Mouse (Mus musculus): ENCODE results near the gene Snrpe. TPM values are rescaled to one million over a fixed set of nuclear protein-coding genes. Genes with fewer than 3 reads are reported as not detected.

The Snrpe gene
- polyA plus RNA-seq, 1 experiment from 2014 or later = 722 TPM

DNA sequence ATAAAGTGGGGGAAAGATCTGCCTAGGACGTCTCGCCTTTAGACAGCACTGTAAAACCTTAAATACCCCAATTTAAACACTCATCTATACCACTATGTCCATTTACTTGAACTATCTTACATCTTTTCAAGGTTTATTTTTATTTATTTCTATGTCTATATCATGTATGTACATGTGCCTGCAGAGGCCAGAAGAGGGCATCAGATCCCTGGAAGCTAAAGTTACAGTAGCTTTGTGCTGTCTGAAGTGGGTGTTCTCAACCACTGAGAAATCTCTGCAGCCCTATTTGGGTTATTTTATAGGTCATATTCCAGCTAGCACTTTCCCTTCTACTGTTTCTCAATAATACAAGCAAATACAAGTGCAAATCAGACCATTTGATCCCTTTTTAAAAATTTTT lies 22.1 kb upstream of the Snrpe start:
- no peak overlapping the region for H3K27ac ChIP-seq (ENCODE audit: low read depth, low read length)
- H3K4me2 ChIP-seq = no peak overlapping the region
- no peak overlapping the region for H3K9ac ChIP-seq (ENCODE audit: low read depth, low read length)
- H3K9me3 ChIP-seq (ENCODE audit: control insufficient read depth, low read length) = no peaks in the 10 kb centered on the region
- no peaks in the 10 kb centered on the region for H3K27me3 ChIP-seq (replicated peaks; ENCODE audit: control insufficient read depth, insufficient read depth, low read length)
- 87% methylated on average over 2 of the region's 2 CpGs for WGBS
- DNase-seq (ENCODE audit: low spot score) (no peak), ATAC-seq (replicated peaks; ENCODE audit: low FRiP score) (no peak)
- H3K36me3 ChIP-seq (ENCODE audit: control insufficient read depth, insufficient read depth, low read length) = peaks cover 44% of the 10 kb centered on the region
- no peaks in the 10 kb centered on the region for H3K4me1 ChIP-seq (replicated peaks; ENCODE audit: control insufficient read depth, insufficient read depth, low read length)
- no peak overlapping the region for H3K4me3 ChIP-seq (ENCODE audit: low read depth, low read length)

GRCm38 (mm10) chr1:133625052-133625451 lies 15.0 kb upstream of the Snrpe start:
- ATAC-seq (replicated peaks; ENCODE audit: low FRiP score) = no peak
- Histone ChIP-seq H3K9ac (ENCODE audit: low read depth, low read length) (no peak overlapping the region), H3K4me2 (no peak overlapping the region), H3K27ac (ENCODE audit: low read depth, low read length) (no peak overlapping the region), H3K4me1 (replicated peaks; ENCODE audit: control insufficient read depth, insufficient read depth, low read length) (no peaks in the 10 kb centered on the region), H3K9me3 (ENCODE audit: control insufficient read depth, low read length) (no peaks in the 10 kb centered on the region), H3K36me3 (ENCODE audit: control insufficient read depth, insufficient read depth, low read length) (peaks cover 39% of the 10 kb centered on the region), H3K4me3 (ENCODE audit: low read depth, low read length) (no peak overlapping the region), H3K27me3 (replicated peaks; ENCODE audit: control insufficient read depth, insufficient read depth, low read length) (no peaks in the 10 kb centered on the region)
- DNase-seq (ENCODE audit: low spot score) = no peak
- 80% methylated on average over 2 of the region's 2 CpGs for WGBS

- H3K36me3 ChIP-seq (ENCODE audit: control insufficient read depth, insufficient read depth, low read length) = peaks cover 18% of the 10 kb centered on the region
- no peak overlapping the region for H3K9ac ChIP-seq (ENCODE audit: low read depth, low read length)
- H3K27ac ChIP-seq (ENCODE audit: low read depth, low read length) = no peak overlapping the region
- H3K4me3 ChIP-seq (ENCODE audit: low read depth, low read length) = no peak overlapping the region
- 68% methylated on average over 8 of the region's 8 CpGs for WGBS
- H3K4me2 ChIP-seq = no peak overlapping the region
- peaks cover 9% of the 10 kb centered on the region; the same call in 1 of the 2 replicates for H3K4me1 ChIP-seq (replicated peaks; ENCODE audit: control insufficient read depth, insufficient read depth, low read length)
- peak; percentile 57 for ATAC-seq (replicated peaks; ENCODE audit: low FRiP score)
- no peaks in the 10 kb centered on the region for H3K27me3 ChIP-seq (replicated peaks; ENCODE audit: control insufficient read depth, insufficient read depth, low read length)
- DNase-seq (ENCODE audit: low spot score) = no peak
- no peaks in the 10 kb centered on the region for H3K9me3 ChIP-seq (ENCODE audit: control insufficient read depth, low read length)
These were observed 8.2 kb upstream of the Snrpe start for GRCm38 (mm10) chr1:133618311-133618710.

- peak; percentile 79 for ATAC-seq (replicated peaks; ENCODE audit: low FRiP score)
- Histone ChIP-seq H3K36me3 (ENCODE audit: control insufficient read depth, insufficient read depth, low read length) (peaks cover 15% of the 10 kb centered on the region), H3K4me2 (no peak overlapping the region), H3K9me3 (ENCODE audit: control insufficient read depth, low read length) (no peaks in the 10 kb centered on the region), H3K27me3 (replicated peaks; ENCODE audit: control insufficient read depth, insufficient read depth, low read length) (no peaks in the 10 kb centered on the region), H3K4me3 (ENCODE audit: low read depth, low read length) (no peak overlapping the region), H3K9ac (ENCODE audit: low read depth, low read length) (no peak overlapping the region), H3K27ac (ENCODE audit: low read depth, low read length) (no peak overlapping the region), H3K4me1 (replicated peaks; ENCODE audit: control insufficient read depth, insufficient read depth, low read length) (peaks cover 9% of the 10 kb centered on the region; the same call in 1 of the 2 replicates)
- WGBS = 24% methylated on average over 2 of the region's 2 CpGs
- DNase-seq (ENCODE audit: low spot score) = no peak
These were observed 7.8 kb upstream of the Snrpe start for GRCm38 (mm10) chr1:133617908-133618307.

GRCm38 (mm10) chr1:133613817-133614216 lies 3.7 kb upstream of the Snrpe start:
- Histone ChIP-seq H3K4me3 (ENCODE audit: low read depth, low read length) (no peak overlapping the region), H3K4me1 (replicated peaks; ENCODE audit: control insufficient read depth, insufficient read depth, low read length) (peaks cover 6% of the 10 kb centered on the region; the same call in 1 of the 2 replicates), H3K27ac (ENCODE audit: low read depth, low read length) (no peak overlapping the region), H3K27me3 (replicated peaks; ENCODE audit: control insufficient read depth, insufficient read depth, low read length) (no peaks in the 10 kb centered on the region), H3K9ac (ENCODE audit: low read depth, low read length) (no peak overlapping the region), H3K9me3 (ENCODE audit: control insufficient read depth, low read length) (no peaks in the 10 kb centered on the region), H3K36me3 (ENCODE audit: control insufficient read depth, insufficient read depth, low read length) (no peaks in the 10 kb centered on the region), H3K4me2 (no peak overlapping the region)
- 66% methylated on average over 3 of the region's 3 CpGs for WGBS
- no peak for ATAC-seq (replicated peaks; ENCODE audit: low FRiP score)
- no peak for DNase-seq (ENCODE audit: low spot score)

GRCm38 (mm10) chr1:133611436-133611835 lies 1.3 kb upstream of the Snrpe start:
- Histone ChIP-seq H3K27ac (ENCODE audit: low read depth, low read length) (no peak overlapping the region), H3K4me3 (ENCODE audit: low read depth, low read length) (no peak overlapping the region), H3K4me2 (no peak overlapping the region), H3K9me3 (ENCODE audit: control insufficient read depth, low read length) (no peaks in the 10 kb centered on the region), H3K36me3 (ENCODE audit: control insufficient read depth, insufficient read depth, low read length) (peaks cover 16% of the 10 kb centered on the region), H3K27me3 (replicated peaks; ENCODE audit: control insufficient read depth, insufficient read depth, low read length) (no peaks in the 10 kb centered on the region), H3K9ac (ENCODE audit: low read depth, low read length) (no peak overlapping the region), H3K4me1 (replicated peaks; ENCODE audit: control insufficient read depth, insufficient read depth, low read length) (peaks cover 3% of the 10 kb centered on the region; the same call in 1 of the 2 replicates)
- ATAC-seq (replicated peaks; ENCODE audit: low FRiP score) = no peak
- DNase-seq (ENCODE audit: low spot score) = no peak
- 83% methylated on average over 1 of the region's 1 CpGs for WGBS

DNA sequence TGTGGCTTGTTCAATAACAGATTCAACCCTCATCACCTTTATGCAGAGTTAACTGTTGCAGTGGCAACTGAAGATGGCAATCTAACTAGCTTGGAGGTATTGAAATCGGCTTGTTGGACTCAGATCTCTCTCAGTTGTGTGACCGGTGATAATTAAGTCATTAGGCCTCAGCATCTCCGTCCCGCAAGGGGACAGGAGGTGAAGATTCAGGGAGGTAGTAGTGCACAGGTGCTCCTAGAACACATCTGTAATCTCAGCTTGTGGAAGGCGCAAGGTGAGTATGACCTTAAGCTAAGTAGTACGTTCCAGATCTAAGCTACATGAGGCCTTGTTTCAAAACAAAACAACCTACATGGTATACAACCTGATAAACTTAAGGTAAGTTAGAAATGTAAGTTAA lies 510 bp upstream of the Snrpe start:
- 50% methylated on average over 6 of the region's 6 CpGs for WGBS
- Histone ChIP-seq H3K27me3 (replicated peaks; ENCODE audit: control insufficient read depth, insufficient read depth, low read length) (no peaks in the 10 kb centered on the region), H3K4me1 (replicated peaks; ENCODE audit: control insufficient read depth, insufficient read depth, low read length) (peaks cover 3% of the 10 kb centered on the region; the same call in 1 of the 2 replicates), H3K36me3 (ENCODE audit: control insufficient read depth, insufficient read depth, low read length) (peaks cover 21% of the 10 kb centered on the region), H3K9me3 (ENCODE audit: control insufficient read depth, low read length) (no peaks in the 10 kb centered on the region), H3K4me3 (ENCODE audit: low read depth, low read length) (no peak overlapping the region; the same call in 1 of the 2 replicates), H3K4me2 (peak overlapping the region; percentile 46; the same call in 1 of the 2 replicates), H3K9ac (ENCODE audit: low read depth, low read length) (peak overlapping the region; percentile 32; the same call in 1 of the 2 replicates), H3K27ac (ENCODE audit: low read depth, low read length) (no peak overlapping the region)
- ATAC-seq (replicated peaks; ENCODE audit: low FRiP score) (no peak), DNase-seq (ENCODE audit: low spot score) (no peak)

GRCm38 (mm10) chr1:133603174-133603573 lies 6.9 kb downstream of the Snrpe start:
- ATAC-seq (replicated peaks; ENCODE audit: low FRiP score) (peak; percentile 75), DNase-seq (ENCODE audit: low spot score) (no peak)
- Histone ChIP-seq H3K36me3 (ENCODE audit: control insufficient read depth, insufficient read depth, low read length) (peaks cover 56% of the 10 kb centered on the region), H3K4me3 (ENCODE audit: low read depth, low read length) (no peak overlapping the region), H3K9ac (ENCODE audit: low read depth, low read length) (no peak overlapping the region), H3K27me3 (replicated peaks; ENCODE audit: control insufficient read depth, insufficient read depth, low read length) (no peaks in the 10 kb centered on the region), H3K9me3 (ENCODE audit: control insufficient read depth, low read length) (no peaks in the 10 kb centered on the region), H3K27ac (ENCODE audit: low read depth, low read length) (no peak overlapping the region), H3K4me1 (replicated peaks; ENCODE audit: control insufficient read depth, insufficient read depth, low read length) (peaks cover 6% of the 10 kb centered on the region; the same call in 1 of the 2 replicates), H3K4me2 (no peak overlapping the region)
- WGBS = 78% methylated on average over 4 of the region's 4 CpGs

DNA sequence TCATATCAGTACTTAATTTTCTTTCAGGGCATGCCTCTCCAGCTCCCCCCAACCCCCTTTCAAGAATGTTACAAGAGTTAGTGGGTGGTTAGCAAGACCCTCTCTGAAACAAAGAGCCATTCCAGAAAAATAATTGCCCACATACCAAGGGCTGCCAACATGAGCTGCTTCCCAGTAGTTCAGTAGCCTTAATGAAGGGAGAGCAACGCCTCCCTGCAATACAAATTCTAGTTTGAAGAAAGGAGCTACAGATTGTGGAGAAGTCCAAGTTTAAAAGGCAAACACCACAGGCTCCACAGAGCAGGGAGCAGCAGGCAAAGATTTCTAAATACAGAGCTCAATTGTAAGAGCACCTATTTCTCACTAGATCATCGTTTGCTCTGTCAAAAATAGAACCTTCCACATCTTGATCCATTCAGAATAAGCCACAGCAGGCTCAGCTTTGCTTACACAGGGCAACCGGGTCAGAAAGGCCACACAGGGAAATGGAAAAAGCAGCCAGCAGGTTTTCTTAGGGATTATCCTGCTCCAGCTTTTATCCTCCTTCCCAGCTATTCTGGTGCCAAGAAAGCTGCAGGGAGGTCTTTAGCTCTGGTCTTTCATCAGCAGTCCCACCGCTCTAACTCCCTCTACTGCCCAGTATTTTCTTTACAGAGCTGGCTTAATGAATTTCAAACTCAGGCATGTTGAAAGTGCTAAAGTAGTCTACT lies 13.6 kb downstream of the Snrpe start:
- Histone ChIP-seq H3K4me3 (ENCODE audit: low read depth, low read length) (no peak overlapping the region), H3K9me3 (ENCODE audit: control insufficient read depth, low read length) (no peaks in the 10 kb centered on the region), H3K9ac (ENCODE audit: low read depth, low read length) (no peak overlapping the region), H3K36me3 (ENCODE audit: control insufficient read depth, insufficient read depth, low read length) (no peaks in the 10 kb centered on the region; the same call in 1 of the 2 replicates), H3K4me2 (no peak overlapping the region), H3K27ac (ENCODE audit: low read depth, low read length) (no peak overlapping the region), H3K27me3 (replicated peaks; ENCODE audit: control insufficient read depth, insufficient read depth, low read length) (no peaks in the 10 kb centered on the region), H3K4me1 (replicated peaks; ENCODE audit: control insufficient read depth, insufficient read depth, low read length) (no peaks in the 10 kb centered on the region)
- no peak for DNase-seq (ENCODE audit: low spot score)
- WGBS = 28% methylated on average over 4 of the region's 4 CpGs
- ATAC-seq (replicated peaks; ENCODE audit: low FRiP score) = no peak
